Mouse (Mus musculus): ENCODE data around the gene Dcp1b.

Dcp1b gene

DNA sequence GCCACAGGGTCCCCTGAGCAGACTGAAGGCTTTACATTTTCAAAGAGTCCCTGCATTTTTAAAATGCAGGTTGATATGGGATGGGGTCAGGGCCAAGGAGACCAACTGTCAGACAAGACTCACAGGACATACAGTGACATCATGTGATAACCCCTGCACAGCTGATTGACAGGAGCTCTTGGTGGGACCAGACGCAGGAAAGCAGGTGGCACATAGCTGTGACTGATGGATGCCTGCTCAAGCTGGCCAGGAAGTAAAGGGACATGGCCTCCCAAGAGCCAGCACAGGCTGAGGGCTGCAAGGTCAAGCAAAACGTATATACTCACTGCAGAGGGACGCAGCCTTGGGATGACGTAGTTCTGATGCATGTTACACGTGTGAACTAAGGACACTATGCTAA is 60.4 kb downstream of the Dcp1b start:
- DNase-seq = no peak

DNA sequence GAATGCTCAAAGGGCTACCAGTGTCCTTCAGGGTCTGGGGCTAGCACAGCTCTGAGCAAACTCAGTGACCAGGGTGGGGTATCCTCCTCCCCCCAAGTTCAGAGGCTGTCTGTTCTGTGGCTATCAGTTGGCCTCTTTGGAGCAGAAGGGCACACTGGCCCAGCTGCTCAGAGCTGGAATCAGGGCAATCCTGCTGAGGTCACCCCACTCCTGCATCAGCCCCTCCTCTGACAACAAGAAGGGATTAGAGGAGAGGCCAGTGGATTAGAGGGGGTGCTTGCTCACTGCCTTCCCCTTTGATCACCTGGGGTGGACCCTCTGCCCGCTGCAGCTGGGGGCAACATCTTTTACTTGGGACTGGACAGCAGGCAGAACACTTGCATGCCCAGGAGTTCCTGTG is 61.2 kb downstream of the Dcp1b start, which contains the start of gene Cacna2d4:
Cacna2d4 (plus strand) TSS at position 286 of the 400 bp plus-strand sequence.
- no peak for DNase-seq

DNA sequence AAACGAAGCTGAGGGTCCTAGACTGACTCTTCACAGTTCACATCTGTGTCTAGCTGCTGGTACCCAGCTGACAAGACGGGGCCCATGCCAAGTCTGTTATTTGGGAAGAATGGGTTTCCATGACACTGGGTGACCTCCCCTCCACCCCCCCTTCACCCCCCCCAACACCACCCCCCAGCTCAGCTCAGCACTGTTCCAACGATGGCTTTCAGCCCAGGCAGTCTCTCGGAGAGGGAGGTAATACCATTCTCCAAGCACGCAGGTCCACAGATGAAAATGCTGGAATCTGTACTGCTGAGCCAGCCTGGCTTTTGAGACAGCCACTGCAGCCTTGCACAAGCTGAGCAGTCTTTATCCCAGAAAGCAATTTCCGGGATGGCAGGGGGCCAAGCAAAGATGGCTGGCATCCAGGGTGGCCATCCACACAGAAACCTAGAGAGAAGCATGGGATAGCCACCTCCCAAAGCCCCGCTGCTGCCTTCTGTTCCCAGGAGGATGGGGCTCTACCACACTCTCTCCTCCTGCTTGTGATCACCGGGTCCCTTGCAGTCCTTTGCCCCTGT is 62.5 kb downstream of the Dcp1b start:
- DNase-seq = no peak

DNA sequence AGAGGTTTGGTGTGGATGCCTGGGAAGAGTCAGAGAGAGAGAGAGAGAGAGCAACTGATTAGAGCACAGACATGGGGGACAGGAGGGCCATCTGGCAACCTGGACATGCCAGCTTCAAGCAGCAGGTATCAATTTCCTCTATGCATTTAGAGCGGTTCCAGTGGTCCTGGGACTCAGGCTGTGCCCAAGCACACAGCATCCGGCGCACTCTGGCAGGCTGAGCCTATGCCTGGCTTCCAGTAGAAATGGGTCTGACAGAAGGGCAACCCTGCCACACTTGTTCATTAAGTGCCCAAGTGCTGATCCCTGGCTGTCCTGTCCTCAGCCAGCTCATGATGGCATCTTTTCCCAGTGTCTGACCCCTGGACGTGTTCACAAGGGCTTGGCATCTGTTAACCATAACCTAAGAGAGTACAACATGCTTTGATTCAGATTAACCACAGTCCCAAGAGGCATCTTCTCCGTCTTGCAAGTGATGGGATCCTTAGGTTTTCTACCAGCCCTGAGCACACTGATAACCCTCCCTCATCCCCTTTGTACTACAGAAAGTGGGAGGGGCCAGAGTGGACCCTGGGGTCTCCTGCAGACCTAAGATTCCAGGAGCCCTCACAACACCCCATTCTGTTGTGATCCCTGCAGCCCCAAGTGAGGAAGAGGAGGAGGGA is 64.4 kb downstream of the Dcp1b start:
- no peak for DNase-seq

DNA sequence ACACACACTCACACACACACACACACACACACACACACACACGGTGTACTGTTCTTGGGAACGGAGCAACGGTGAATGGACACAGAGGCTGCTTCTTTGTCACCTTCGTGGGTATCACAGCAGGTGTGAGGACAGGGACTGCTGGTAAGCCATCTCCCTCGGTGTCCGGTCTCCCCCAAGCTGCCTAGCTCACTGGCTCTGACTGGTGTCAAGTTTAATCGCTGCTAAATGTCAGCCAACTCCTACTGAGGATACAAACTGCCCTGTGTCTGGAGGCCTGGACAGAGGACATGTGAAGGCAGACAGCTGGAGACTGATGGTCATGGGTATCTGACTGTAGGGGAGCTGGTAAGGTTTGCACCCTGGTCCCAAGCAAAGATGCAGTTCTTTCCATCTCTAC is 65.2 kb downstream of the Dcp1b start:
- DNase-seq = no peak

DNA sequence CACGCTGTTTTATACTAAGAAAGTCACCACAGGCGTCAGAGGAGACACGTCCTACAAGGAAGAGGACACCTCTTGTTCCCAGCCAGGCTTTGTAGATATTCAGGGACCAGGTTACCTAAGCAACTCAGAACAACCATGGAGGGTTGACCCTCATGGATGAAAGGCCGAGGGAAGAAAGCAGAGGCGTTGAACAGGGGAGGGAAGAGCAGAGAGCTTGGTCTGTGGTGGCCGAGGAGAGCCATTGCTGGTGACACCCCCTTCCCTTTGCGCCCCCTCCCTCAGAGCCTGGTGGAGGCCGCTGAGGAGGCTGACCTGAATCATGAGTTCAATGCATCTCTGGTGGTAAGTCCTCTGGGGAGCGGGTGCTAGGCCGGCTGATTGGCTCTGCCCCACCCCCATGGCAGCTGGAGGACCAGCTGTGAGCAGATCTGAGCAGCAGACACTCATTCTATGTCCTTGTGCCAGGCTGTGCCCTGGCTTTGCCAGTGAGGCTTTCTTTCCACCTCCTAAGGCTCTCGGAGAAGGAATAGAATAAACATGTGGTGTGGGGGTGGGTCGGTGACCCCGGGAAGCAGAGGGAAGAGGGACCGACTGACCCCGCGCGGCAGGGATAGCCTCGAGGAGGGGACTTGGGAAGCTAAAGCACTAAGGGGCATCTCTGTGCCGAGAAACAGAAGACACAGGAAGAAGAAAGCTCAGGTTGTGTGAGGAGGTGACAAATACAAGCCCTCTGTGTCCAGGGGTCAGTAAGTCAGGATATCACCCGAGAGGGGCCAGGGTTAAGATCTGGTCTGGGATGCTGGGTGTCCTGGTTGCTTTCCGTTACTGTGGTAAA is 66.0 kb downstream of the Dcp1b start:
- DNase-seq = no peak

DNA sequence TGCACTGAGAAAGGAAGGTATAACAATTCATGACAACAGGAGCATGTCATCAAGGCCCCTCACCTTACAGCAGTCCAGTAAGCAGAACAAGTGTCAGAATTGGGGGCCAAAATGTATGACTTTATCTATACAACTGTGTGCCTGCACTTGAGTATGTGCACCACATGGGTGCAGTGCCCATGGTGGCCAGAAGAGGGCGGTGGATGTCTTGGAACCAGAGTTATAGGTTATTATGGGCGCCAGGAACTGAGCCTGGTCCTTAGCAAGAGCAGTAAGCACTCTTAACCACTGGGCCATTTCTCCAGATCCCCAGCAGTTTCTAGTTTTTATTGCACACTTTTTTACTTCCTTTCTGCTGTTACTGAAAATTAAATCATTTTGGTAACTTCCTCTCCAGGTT is 71.0 kb downstream of the Dcp1b start:
- DNase-seq = no peak

DNA sequence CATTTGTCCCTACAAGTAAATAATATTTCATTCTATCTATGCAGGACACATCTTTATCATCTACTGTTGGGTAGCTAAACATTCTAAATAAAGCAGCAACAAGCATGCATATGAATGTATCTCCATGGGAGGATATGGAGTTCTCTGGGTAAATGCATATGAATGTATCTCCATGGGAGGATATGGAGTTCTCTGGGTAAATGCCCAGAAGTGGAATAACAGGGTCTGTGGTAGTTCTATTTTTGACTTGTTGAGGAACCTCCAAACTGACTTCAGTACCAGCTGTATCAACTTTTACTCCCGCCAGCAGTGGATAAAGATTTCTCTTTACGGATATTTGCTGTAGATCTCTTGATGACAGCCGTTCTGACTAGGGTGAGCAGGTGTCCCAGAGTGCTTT is 73.5 kb downstream of the Dcp1b start:
- DNase-seq = no peak

DNA sequence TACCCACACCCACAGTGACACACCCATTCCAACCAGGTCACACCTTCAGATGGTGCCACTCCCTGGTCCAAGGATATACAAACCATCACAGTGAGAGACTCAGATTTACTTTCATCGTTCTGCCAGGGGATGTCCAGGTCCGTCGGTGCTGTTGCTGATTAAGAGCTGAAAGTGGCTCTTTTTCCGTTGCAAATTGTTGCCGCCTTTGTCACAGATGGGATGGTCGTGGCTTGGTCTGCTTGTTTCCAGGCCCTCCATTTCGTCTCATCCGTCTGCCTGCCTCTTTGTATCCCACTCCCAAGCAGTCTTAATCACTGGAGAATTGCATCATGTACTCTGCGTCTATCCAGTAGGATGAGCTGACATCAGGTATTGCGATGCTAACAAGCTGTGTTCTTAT is 74.7 kb downstream of the Dcp1b start:
- no peak for DNase-seq

DNA sequence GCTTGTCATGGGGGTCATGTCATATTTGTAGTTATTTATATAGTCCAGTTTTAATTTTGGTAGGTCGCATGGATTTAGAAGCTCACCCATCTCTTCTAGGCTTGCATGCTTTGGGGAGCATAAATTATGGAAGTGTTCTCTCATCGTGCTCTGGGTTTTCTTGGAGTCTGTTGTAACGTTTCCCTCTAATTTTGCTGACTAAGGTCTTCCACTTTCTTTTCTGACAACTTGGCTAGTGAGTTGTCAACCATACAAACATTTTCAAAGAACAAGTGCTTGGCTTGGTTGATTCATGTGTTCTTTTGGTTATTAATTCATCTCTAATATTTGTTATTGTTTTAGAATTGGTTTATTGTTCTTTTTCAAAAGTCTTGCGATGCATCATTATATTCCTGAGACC is 76.7 kb downstream of the Dcp1b start:
- DNase-seq = no peak
